Mouse (Mus musculus) brain, embryonic 18.5 days (tissue): ENCODE data around the gene Htra3.

Source experiments
- DNase-seq: peaks from one replicate; pipeline ENCODE4 v3.0.0-alpha.2; 2012; ENCODE audit warnings: low read depth, low spot score

The Htra3 gene

DNA sequence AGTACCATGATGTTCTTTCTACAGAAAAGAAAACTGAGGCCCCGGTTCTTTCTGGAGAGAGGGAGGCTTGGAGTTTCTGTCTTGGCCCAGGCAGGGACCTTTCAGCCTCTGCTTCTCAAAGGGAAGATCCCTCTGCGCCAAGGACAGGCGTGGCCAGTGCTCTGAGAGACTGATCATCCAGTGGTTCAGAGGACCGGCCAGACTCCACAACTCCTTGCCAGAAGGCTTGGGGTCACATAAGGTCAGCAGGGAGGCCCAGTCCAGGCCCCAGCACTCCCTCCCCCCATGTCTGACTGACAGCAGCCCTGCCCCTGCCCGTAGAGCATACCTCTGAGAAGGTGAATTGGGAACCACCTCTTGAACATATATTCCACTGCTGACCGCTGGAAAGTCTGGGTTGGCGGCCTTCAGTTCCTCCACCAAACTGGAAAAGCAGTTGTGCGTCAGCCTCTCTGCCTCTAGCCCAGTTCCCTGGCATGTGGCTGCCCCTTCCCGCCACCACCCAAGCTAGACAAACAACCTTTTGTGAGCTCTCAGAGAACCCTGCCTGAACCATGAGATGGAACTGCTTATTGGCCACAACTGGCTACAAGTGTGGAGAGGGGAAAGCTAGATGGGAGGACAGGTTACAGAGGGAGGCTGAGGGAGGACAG is 25.7 kb downstream of the Htra3 start:
- no peak for DNase-seq

DNA sequence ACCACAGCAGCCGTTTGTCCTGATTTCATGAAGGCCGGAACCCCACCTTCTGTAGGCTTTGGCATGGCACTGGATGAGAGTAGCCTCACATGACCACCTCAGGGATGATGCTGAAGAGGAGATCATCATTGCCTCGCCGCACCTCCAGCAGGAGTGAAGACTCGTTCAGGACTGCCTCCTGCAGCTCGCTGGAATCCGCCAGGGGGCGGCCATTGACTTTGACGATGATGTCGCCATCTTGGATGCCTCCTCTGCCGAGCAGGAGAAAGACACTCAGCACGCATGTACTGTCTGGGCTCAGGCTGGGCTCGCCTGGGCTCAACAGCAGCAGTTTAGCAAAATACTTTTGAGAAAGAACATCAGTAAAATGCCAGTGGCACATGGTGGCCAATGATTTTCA is 26.7 kb downstream of the Htra3 start:
- DNase-seq, result no peak

DNA sequence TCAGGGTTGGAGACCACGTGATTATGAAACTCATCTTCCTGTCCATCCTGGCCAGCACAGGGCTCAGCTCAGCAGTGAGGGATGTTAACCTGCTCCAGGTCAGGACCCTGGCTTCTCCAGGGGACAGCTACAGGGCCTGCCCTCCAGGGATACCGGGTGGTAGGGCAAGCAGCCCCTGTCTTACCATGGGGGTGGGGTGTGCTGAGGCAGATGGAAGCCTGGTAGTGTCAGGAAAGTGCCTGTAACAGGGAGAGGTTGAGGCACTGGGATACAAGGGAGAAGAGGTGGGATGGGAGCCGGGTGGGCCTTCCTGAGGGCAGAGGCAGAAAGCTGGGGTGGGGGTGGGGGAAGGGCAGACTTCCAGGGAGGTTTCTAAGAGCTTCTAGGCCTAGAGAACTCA is 27.3 kb downstream of the Htra3 start:
- DNase-seq, result no peak

DNA sequence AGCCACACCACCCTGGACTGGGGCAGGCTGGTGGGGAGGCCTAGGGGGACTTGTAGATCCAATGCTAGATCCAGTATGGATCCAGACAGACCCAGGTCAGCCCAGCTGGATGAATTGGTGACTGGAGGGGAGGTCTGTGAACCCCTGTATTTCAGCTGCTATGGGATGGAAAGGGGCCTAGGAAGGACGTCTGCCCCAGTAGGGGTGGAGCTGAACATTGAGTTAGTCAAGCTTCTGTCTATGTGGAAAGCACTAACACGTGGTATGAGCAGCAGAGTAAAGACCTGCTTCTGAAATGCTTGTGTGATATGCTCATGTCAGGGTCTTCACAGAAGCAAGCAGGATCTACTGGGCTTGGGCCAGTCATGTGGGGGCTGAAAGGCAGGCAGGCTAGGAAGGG is 31.4 kb downstream of the Htra3 start:
- DNase-seq, result no peak

DNA sequence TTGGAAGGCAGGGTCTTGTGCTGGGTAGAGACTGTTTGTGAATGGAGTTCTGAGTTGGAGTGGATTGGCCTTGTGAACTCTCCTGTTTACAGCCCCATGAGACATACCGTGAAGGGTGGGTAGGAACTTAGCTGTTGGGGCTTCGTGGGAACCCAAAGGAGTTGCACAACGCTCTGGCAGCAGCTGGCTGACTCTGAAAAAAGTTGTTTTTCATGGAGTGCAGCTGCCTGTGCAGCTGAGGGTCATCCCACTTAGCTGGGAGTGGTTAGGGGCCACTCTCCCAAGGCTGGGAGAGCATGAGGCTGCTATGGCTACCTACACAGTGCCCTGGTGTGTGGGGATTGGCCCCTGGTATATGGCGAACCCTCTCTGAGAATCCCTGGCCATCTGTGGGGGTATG is 32.0 kb downstream of the Htra3 start:
- DNase-seq, result no peak

DNA sequence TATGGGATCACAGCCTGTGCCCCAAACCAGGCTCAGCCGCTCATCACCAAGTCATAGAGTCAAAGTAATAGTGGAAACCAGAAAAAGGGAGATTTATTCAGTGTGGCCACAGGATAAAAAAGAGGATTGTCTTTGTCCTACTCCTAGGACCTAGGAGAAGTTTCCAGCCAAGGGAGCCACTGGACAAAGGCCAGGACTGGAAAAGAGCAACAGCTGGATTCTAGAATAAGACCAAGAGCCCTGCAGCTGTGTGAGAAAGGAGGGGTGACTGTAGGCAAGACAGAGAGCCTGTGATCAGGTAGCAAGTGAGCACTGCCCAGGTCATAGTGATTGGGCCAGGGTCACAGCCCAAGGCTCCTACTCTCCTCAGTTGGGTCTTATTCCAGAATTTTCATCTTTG is 32.7 kb downstream of the Htra3 start:
- no peak for DNase-seq

DNA sequence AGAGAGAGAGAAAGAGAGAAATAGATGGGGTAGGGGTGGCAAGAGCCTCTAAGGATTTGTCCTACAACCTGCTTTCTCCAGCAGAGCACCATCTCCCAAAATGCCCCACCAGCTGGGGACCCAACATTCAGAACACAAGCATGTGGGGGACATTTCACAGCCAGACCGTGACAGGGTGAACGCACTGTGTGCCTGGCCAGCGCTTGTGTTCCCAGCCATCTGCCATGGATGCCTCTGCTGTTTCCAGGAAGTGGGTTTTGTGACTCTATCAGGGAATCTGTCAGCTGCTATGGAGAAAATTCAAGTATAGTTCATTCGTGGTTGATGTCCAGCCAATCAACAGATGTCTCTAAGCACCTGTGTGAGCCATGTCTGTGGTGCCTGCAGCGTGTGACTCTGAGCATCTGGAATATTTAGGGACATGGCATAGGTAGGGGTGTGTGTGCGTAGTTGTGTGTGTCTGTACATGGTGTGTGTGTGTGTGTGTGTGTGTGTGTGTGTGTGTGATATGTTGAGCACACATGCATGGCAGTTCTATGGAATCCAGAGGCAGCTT is 33.6 kb downstream of the Htra3 start:
- DNase-seq, result no peak

DNA sequence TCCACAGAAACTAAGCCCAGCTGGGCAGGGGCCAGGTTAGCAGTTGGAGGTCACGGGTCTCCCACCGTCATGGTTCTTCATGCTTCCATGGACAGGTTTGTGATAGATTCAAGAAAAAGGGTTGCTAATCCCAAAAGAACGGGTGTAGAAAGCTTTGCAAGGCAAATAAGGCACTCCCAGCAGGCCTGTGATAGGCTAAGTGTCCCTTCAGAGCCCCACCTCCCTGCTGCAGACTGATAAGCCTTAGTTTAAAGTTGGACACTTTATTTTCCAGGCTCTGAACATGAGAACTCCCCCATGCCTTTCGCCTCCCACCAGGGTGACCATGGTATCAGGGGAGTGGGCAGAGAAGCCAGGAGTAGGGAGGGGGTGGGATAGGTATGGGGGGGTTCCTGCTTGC is 35.5 kb downstream of the Htra3 start:
- DNase-seq, result no peak

DNA sequence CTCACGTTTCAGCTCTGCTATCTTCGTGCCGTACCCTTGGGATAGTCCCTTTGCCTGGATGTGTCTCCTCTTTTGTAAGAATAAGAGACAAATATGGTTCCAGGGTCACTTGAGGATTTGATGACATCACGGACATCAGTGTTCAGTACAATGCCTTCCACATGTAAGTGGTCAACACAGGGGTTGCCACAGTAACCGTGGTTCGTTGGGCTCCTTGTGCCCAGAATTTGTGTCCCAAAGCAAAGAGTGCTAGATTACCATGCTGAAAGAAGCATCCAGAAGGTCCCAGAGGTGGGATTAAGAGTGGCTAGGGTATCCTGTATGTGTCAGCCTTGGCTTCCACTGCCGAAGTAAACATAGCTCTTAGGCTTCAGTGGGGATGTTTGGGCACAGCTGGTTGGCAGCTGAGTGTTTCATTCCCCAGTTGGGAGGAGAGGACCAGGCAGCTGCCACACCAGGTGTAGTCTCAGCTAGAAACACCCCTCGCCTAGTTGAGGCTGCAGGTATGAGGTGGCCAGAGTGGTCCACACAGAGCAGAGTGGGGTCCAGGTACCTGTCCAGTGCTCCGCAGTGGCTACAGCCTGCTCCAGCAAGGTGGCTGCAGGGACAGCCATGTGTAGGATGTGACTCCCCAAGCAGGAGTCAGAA is 36.1 kb downstream of the Htra3 start:
- DNase-seq, result no peak

DNA sequence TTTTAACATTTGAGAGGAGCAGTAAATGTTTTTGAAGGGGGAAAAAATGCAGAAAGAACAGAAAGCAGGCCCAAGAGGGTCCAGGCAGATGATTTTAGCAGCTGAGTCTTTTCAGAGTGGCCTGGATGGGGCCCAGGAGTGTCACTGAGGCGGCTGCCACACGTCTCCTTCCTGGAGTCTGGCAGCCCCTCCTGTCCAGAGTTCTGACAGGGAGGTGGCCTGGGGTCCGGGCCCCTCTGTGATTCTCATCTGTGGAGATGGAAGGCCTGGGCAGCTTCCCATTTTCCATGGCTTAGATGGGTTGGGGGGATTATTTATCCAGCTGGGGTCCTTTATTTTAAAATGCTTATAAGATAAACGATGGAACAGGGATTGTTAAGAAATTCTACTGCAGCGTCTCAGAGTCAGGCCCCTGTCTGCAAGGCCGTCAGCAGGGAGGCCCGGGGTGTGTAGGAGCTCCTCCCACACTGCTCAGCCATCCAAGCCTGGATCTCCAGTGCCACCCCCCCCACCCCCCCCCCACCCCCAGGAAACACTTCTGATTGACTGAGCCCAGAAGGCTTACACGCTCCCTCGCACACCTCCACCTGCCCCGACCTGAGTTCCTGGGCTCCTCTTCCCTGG is 37.5 kb downstream of the Htra3 start:
- DNase-seq, result no peak

DNA sequence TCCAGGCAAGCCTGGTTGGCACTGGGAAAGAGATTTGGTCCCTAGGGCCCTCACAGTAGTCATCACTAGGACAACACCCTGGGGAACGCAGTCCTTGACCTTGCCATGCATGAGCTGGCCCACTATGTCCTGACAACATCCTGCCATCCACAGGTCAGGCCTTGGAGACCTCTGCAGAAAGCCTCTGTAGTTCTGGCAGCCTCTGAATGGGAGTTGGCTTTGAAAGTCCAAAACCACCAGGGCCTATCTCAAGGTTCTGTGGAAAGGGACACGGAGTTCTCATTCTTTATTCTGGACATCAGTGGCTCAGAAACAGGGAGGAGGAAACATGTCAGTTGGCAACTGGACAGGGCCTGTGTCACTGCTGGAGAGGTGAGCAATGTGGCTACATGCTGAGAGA is 43.6 kb downstream of the Htra3 start:
- DNase-seq, result no peak

DNA sequence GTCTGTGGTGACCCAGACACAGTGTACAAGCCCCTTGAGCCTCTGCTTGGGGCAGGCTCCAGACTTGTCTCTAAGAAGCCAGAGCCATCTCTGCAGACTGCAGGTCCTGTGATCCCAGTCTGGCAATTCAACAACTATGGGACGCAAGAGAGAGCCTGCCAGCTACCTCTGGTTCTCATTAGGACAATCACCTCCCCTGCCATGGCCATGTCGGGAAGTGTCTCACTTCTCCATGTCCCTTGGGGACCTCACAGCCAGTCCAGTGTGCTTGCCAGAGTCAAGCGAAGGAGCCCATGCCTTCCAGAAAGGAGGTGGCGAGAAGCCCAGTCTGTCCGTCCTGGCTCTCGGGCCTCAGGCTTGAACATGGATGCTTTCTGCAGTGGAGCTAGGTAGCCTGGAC is 46.7 kb downstream of the Htra3 start:
- no peak for DNase-seq

DNA sequence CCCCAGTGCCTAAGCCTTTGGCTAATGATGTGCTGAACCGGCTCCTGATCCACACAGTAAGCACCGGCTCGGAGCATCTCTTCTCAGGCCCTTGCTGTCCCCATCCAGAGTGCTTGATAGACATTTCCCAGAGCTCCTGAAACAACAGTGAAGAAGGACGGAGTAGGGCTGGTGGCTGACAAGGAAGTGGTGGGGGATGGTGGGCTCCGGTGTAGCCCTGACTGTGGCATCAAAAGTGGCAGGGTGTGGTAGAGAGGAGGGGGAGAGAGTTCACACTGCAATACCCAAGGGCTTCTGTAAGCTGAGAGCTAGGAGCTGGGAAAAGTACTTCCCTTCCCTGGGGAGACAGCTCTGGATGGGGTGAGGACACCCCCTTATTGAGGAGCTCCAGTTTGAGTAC is 47.8 kb downstream of the Htra3 start:
- DNase-seq, result no peak

DNA sequence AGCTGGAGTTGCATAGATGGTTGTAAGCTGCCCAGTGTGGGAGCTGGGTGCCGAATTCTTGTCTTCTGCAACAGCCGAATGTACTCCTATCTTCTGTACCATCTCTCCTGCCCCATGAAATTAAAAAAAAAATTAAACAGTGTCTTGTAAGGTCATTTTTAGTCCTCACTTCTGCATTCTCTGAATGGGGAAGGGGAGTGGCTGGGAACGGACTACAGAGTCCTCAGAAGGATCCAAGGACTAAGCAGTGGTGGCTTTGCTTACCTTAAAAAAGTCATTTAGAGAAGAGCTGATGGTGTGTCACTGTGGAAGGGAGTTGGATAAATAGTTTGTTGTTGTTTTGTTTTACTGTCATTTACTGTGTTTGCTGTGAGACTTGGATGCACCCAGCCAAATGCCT is 48.4 kb downstream of the Htra3 start:
- no peak for DNase-seq

DNA sequence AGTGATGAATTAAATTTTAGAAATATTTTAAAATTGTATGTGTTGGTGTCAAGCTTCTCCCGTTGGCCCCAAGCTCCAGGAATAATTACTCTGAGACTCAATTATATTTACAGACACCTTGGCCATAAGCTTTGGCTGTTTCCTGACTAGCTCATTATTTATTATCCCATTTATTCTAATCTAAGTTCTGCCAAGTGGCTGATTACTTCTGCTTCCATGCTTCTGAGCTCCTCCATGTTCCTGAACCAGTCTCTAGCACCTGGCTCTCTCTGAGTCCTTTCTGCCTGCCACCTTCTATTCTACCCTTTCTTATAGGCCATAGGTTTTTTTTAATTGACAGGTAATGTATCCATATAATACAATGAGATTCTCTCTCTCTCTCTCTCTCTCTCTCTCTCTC is 48.9 kb downstream of the Htra3 start:
- no peak for DNase-seq

DNA sequence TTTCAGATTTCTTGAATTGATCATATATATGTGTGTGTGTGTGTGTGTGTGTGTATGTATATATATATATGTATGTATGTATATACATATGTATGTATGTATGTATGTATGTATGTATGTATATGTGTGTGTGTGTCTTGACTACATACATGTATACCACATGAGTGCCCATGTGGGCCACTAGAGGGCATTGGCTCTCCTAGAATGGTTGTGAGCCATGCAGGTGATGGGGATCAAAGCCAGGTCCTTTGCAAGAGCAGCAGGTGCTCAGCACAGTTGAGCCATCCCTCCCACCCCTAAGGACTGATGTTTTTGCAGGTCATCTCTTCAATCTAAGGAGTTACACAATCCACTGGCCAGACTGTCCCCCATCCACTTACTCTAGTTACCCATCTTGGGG is 50.2 kb downstream of the Htra3 start:
- DNase-seq, result no peak

DNA sequence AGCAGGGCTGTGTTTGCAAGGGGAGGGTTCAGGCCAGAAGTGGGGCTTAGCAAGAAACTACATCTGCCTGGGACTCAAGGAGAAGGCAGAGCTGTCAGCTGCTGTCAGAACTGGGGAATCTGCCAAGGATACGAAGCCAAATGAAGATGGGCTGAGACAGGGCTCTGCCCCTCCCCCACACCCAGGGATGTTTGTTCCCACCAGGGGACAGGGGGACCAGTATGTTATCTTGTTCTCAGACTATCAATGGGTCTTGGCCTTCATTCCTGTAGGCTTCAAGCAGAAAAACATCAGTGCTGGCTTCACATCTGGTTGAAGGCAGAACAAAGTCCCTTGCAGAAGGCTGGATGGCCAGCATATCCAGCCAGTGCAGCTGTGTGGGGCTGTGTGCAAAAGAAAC is 50.9 kb downstream of the Htra3 start:
- DNase-seq, result no peak

DNA sequence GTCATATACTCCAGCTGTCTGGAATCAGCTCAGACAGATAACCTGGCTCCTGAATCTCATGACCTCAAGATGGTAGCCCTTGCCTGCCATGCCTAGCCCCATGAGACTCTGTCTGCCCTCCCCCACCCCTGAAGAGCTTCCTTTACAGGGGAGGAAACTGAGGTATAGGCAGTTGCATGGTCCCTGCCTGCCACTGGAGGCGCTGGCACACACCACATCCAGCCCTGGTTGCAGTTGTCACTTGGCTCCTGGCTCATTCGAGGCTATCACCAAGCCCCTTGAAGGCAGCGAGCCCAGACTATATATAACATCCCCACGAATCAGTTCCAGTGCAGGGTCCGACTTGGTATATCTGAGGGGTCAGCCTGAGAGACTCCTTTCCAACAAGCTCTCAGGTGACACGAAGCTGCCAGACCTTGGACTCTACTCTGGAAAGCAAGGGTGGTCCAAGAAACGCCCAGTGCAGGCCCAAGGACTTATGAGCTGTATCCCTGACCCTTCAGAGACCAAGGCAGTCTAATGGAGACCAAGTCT is 52.2 kb downstream of the Htra3 start:
- DNase-seq, result no peak

DNA sequence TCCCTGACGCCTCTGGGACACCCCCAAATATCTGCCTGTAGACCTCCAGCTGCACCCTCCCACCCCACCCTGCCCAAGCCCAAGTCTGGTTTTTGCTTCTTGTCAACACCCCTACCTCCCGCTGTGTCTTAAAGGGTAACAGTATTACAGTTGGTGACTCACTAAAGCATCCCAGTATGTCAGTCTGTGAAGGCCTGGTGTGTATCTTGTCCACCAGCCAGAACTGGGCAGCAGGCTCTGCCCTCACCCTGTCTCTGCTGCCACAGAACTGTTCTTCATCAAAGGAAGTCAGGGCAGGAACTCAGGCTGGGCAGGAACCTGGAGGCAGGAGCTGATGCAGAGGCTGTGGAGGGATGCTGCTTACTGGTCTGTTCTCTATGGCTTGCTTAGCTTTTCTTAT is 53.2 kb downstream of the Htra3 start:
- no peak for DNase-seq

DNA sequence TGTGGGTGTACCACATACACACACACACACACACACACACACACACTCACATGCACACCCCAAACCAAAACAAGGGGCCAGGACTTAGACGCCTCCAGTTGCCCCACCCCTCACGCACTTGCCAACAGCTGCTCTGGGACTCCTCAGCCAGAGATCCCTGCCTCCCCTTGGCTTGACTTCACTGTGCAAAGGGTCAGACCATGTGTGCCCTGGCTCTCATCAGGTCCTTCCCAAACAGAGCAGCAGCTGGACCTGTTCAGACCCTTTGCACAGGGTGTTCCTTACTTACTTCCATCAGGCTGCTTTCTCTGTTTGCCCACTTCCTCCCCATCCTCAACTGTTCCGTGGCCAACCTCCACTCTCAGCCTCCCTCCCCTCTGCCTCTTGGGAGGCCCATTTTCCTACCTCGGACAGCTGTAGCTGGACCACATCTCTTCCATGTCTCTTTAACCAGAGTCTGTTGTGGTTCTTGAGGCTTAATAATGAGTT is 54.8 kb downstream of the Htra3 start:
- DNase-seq, result no peak

DNA sequence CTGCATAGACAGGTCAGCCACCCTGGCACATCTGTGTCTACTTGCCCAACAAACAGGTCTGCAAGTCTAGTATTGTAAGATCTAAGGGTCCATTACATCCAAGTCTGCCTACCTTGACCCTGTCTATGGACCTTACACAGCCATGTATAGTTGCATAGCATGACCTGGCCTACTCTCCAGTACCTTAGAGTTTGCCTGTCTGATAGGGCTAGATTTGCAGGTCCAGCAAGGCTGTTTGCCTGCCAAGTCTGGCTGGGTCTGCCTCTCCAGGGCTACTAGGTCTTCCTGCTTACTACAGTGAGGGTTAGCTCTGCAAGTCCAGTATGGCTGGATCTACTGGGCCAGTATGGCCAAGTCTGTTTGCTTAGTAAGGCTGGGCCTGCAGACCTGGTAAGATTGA is 55.8 kb downstream of the Htra3 start:
- DNase-seq, result no peak

DNA sequence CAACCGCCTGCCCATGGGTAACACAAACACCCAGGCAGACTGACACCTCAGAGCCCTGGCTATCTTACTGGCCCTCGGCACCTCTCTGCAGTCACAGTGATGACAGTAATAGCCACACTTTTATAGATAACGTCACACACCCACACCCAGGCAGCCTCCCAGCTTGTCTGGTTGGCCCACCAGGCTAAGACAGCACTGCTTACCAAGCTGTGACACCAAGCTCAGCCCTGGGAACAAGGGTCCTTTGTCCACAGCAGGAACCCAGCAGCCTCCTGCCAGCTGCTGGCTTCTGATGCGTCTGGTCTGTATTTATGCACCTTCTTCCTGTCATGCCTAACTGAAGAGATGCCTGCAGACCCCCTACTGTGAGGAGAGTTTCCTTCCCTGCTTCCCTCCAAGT is 58.5 kb downstream of the Htra3 start:
- DNase-seq, result no peak

DNA sequence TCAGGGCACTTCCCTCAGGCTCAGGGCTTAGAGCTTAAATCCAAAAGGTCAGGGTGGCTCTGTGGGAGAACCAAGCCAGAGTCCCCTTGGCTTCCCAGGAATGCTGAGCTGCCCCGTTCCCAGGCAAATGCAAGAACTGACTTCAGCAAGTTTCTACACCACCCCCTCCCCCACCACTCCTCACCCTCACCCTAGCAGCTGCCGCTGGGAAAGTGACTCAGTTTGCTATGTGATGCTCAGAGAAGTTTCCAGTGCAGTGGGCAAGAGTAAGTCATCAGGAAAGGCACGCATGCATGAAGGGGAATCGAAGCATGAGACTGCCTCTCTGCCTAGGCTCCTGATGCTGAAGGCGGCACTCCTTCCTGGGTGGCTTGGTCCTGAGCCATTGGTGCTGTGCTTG is 62.6 kb downstream of the Htra3 start:
- no peak for DNase-seq
